Mouse (Mus musculus) kidney, embryonic 14.5 days (tissue): Measurements from ENCODE around the gene Gpld1. TPM values are rescaled to one million over a fixed set of nuclear protein-coding genes. Genes with fewer than 3 reads are reported as not detected.

Source experiments
- ATAC-seq: fragments of 200-750 bp; cut with Nextera tagmentation; 2 replicates; pipeline ENCODE4 v1.8.0; 2017; ENCODE audit warnings: moderate number of reproducible peaks, mild to moderate bottlenecking, moderate TSS enrichment, moderate library complexity; ENCODE audit not compliant: low FRiP score, low TSS enrichment
- H3K27ac ChIP-seq: fragments of 300-500 bp; sonication (generic); 2 replicates; pipeline ENCODE4 v1.5.1; 2014; ENCODE audit warnings: low read depth, mild to moderate bottlenecking, low read length, moderate library complexity, mixed read lengths
- H3K27me3 ChIP-seq: fragments of 300-500 bp; sonication (generic); 2 replicates; pipeline ENCODE4 v1.6.1; 2014; ENCODE audit warnings: mild to moderate bottlenecking, low read length; ENCODE audit not compliant: control insufficient read depth, insufficient read depth
- H3K36me3 ChIP-seq: fragments of 300-500 bp; sonication (generic); 2 replicates; pipeline ENCODE4 v1.6.1; 2014; ENCODE audit warnings: low read length, mixed read lengths; ENCODE audit not compliant: control insufficient read depth, insufficient read depth
- H3K4me1 ChIP-seq: fragments of 300-500 bp; sonication (generic); 2 replicates; pipeline ENCODE4 v1.6.1; 2014; ENCODE audit warnings: low read length, mixed read lengths; ENCODE audit not compliant: control insufficient read depth, insufficient read depth
- H3K4me2 ChIP-seq: fragments of 300-500 bp; sonication (generic); replicated peaks from 2 replicates; pipeline ENCODE4 v1.6.1; 2014; ENCODE audit warnings: low read depth, mild to moderate bottlenecking, low read length
- H3K4me3 ChIP-seq: fragments of 300-500 bp; sonication (generic); 2 replicates; pipeline ENCODE4 v1.5.1; 2014; ENCODE audit warnings: mild to moderate bottlenecking, low read length
- H3K9ac ChIP-seq: fragments of 300-500 bp; sonication (generic); 2 replicates; pipeline ENCODE4 v1.6.1; 2014; ENCODE audit warnings: low read depth, mild to moderate bottlenecking, low read length, moderate library complexity
- H3K9me3 ChIP-seq: fragments of 300-500 bp; sonication (generic); 2 replicates; pipeline ENCODE4 v1.6.1; 2016; ENCODE audit warnings: low read length; ENCODE audit not compliant: control insufficient read depth
- WGBS: fragments of 180-500 bp; shearing (Covaris S2); extraction: QIAGEN DNeasy Blood & Tissue Kit; methylation state at CpG from one replicate; pipeline ENCODE4 v1.1.7; 2014; 5-methylcytosine and 5-hydroxymethylcytosine counted together
- polyA plus RNA-seq: library from polyadenylated mRNA; unstranded; fragments of >200 nt; fragmentation: Nextera tagmentation; extraction: Ambion mirVana; gene quantifications from 2 replicates; pipeline ENCODE4 v1.2.1, GENCODE M21; 2014

Gpld1 gene
- polyA plus RNA-seq, 1 experiment from 2014 or later, result 0.74 TPM

DNA sequence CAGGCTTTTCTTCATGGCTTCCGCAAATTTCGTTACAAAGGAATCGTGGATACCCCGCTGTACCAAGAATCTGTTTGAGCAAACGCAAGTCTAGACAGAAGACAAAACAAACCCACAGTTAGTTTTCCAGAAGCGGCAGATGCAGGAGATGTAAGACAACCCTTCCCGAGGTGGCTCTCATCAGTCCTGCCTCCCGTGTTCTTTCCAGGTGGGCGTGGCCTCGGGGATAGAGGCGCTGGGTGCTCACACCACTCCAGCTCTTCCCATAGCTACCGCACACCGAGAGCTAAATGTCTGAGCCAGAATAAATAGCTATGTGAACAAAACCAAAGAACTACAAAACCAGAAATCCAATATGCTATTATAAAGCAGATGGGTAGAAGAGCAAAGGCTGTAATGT, 27.1 kb upstream of the Gpld1 start:
- no peaks in the 10 kb centered on the region for H3K9me3 ChIP-seq
- no peak overlapping the region for H3K9ac ChIP-seq
- ATAC-seq, result no peak
- no peak overlapping the region for H3K4me2 ChIP-seq
- no peak overlapping the region for H3K4me3 ChIP-seq
- H3K27ac ChIP-seq, result no peak overlapping the region
- no peaks in the 10 kb centered on the region for H3K4me1 ChIP-seq
- no peaks in the 10 kb centered on the region for H3K27me3 ChIP-seq
- WGBS, result 76% methylated on average over 13 of the region's 13 CpGs
- H3K36me3 ChIP-seq, result peaks cover 27% of the 10 kb centered on the region; the same call in 1 of the 2 replicates

DNA sequence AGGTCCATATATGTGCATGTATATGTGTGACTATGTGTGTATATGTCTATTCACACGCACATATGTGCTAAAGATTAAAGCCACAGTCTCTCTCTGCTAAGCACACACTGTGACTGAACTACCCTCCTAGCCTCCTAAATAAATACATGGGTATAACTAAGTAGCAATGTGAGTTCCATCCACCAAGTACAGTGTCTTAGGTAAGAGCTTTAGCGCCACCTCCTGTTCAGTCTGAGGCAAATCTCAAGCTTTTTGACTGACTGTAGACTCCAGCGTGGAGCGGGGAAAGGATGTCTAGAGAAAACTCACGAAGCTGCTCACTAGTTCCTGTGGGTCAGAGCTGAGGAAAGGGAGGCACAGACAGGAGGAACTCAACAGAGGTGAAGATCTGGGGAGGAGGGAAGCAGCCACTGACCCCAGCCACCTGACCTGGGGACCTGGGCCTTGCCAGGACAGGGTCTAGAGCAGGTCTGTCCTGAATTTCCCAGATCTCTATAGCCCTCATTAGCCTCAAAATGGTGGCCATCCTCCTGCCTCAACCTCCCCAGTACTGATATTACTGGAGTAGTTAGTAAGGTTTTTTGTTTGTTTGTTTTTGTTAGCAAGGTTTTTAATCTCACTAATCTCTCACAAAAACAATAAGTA, 22.5 kb upstream of the Gpld1 start:
- Histone ChIP-seq H3K4me2 (no peak overlapping the region), H3K9me3 (no peaks in the 10 kb centered on the region), H3K9ac (no peak overlapping the region), H3K27me3 (no peaks in the 10 kb centered on the region), H3K4me1 (no peaks in the 10 kb centered on the region), H3K27ac (no peak overlapping the region), H3K4me3 (no peak overlapping the region), H3K36me3 (peaks cover 34% of the 10 kb centered on the region)
- ATAC-seq, result peak; percentile 81
- 30% methylated on average over 5 of the region's 5 CpGs for WGBS

DNA sequence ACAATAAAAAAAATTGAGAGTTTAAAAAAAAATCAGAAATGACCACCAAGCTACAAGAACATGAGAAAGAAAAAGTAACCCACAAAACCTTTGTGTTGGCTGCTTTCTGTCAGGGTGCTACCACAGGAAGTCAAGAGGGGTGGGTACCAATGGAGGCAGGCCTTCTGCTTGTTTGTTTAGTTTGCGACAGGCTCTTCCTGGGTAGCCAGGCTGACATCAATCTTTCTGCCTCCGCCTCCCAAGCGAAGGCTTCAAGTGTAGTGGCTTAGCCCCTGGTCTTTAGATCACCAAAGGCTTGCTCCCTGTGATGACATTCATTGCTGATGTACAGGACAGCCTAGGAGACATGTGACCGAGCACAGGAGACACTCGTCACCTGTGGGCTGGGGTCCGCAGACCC, 21.7 kb upstream of the Gpld1 start:
- Histone ChIP-seq H3K4me3 (no peak overlapping the region), H3K9ac (no peak overlapping the region), H3K36me3 (peaks cover 38% of the 10 kb centered on the region), H3K9me3 (no peaks in the 10 kb centered on the region), H3K4me2 (no peak overlapping the region), H3K27me3 (no peaks in the 10 kb centered on the region), H3K4me1 (no peaks in the 10 kb centered on the region), H3K27ac (no peak overlapping the region)
- ATAC-seq, result no peak
- 60% methylated on average over 6 of the region's 6 CpGs for WGBS

GRCm38 (mm10) chr13:24923991-24924390, 19.0 kb upstream of the Gpld1 start:
- Histone ChIP-seq H3K27ac (no peak overlapping the region), H3K9ac (no peak overlapping the region), H3K9me3 (no peaks in the 10 kb centered on the region), H3K36me3 (peaks cover 25% of the 10 kb centered on the region), H3K4me2 (no peak overlapping the region), H3K4me1 (no peaks in the 10 kb centered on the region), H3K4me3 (no peak overlapping the region), H3K27me3 (no peaks in the 10 kb centered on the region)
- ATAC-seq, result no peak
- WGBS, result 88% methylated on average over 5 of the region's 5 CpGs

GRCm38 (mm10) chr13:24930591-24930990, 12.4 kb upstream of the Gpld1 start:
- Histone ChIP-seq H3K27ac (no peak overlapping the region), H3K4me2 (no peak overlapping the region), H3K4me1 (no peaks in the 10 kb centered on the region), H3K4me3 (no peak overlapping the region), H3K9ac (no peak overlapping the region), H3K9me3 (no peaks in the 10 kb centered on the region), H3K27me3 (no peaks in the 10 kb centered on the region), H3K36me3 (peaks cover 3% of the 10 kb centered on the region; the same call in 1 of the 2 replicates)
- ATAC-seq, result no peak

- H3K4me1 ChIP-seq, result 0 out of 2 replicates have a peak, but pooled peaks cover 8% of the 10 kb centered on the region
- WGBS, result 94% methylated on average over 7 of the region's 7 CpGs
- no peak overlapping the region for H3K9ac ChIP-seq
- H3K27ac ChIP-seq, result no peak overlapping the region
- no peaks in the 10 kb centered on the region for H3K9me3 ChIP-seq
- no peaks in the 10 kb centered on the region for H3K36me3 ChIP-seq
- no peak for ATAC-seq
- H3K4me2 ChIP-seq, result no peak overlapping the region
- no peak overlapping the region for H3K4me3 ChIP-seq
- no peaks in the 10 kb centered on the region for H3K27me3 ChIP-seq
Measured at GRCm38 (mm10) chr13:24933199-24933598, 9.8 kb upstream of the Gpld1 start.

- peak; percentile 18 for ATAC-seq
- no peaks in the 10 kb centered on the region for H3K27me3 ChIP-seq
- 29% methylated on average over 5 of the region's 5 CpGs for WGBS
- H3K9me3 ChIP-seq, result no peaks in the 10 kb centered on the region
- peak overlapping the region; percentile 89 for H3K4me3 ChIP-seq
- peak overlapping the region; percentile 91 for H3K4me2 ChIP-seq
- 0 out of 2 replicates have a peak, but pooled peaks cover 8% of the 10 kb centered on the region for H3K4me1 ChIP-seq
- peak overlapping the region; percentile 93; the same call in 1 of the 2 replicates for H3K9ac ChIP-seq
- H3K36me3 ChIP-seq, result no peaks in the 10 kb centered on the region
- H3K27ac ChIP-seq, result no peak overlapping the region
Measured at GRCm38 (mm10) chr13:24936772-24937107, 6.2 kb upstream of the Gpld1 start.

DNA sequence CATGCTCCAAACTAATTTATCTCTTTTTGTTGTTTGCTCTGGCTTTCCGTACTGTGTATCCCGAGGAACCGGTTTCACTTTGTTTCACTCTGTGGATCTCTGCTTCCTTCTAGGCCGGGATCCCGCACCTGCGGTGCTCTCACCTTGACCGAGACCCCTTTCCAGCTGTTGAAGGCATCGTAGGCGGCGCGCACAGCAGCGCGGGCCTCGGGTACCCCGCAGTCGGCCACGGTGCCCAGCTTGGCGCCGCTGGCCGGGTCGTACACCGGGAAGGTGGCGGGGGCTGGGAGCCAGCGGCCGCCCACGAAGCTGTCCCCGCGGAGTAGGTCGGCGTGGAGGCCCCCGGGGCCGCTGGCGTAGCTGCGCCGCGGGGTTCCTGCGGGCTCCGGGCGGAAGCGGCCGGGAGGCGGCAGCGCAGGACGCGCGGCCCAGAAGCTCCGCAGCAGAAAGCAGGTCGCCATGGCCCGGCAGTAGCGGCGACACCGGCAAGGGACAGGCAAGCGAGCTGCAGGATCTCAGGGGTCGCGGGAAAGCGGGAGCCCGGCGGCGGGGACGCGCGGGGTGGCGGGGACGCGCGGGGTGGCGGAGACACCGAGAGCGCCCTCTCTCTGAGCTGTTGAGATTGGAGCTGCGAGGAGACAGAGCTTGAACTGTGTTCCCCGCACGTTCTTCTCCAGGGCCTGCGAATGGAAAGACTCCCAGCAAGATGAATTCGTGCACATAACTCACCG, 5.7 kb upstream of the Gpld1 start, which contains the start of gene Aldh5a1:
Gene Aldh5a1 (minus strand): TSS at position 554 of the 731 bp plus-strand sequence.
- peak within 1 kb of the TSS; percentile 77 for H3K27ac ChIP-seq
- peak within 1 kb of the TSS; percentile 89 for H3K4me3 ChIP-seq
- no peaks in the 10 kb centered on the region for H3K9me3 ChIP-seq
- peak; percentile 82 for ATAC-seq
- H3K36me3 ChIP-seq, result no peaks in the 10 kb centered on the region
- no peaks in the 10 kb centered on the region for H3K27me3 ChIP-seq
- H3K4me1 ChIP-seq, result 0 out of 2 replicates have a peak, but pooled peaks cover 8% of the 10 kb centered on the region
- H3K4me2 ChIP-seq, result peak within 1 kb of the TSS; percentile 91
- H3K9ac ChIP-seq, result peak within 1 kb of the TSS; percentile 93
- WGBS, result under 1% methylated on average over 59 of the region's 75 CpGs

- 18% methylated on average over 12 of the region's 12 CpGs for WGBS
- Histone ChIP-seq H3K4me2 (peak overlapping the region; percentile 91), H3K27ac (no peak overlapping the region), H3K9ac (peak overlapping the region; percentile 93), H3K4me3 (peak overlapping the region; percentile 89), H3K4me1 (0 out of 2 replicates have a peak, but pooled peaks cover 8% of the 10 kb centered on the region), H3K27me3 (no peaks in the 10 kb centered on the region), H3K9me3 (no peaks in the 10 kb centered on the region), H3K36me3 (no peaks in the 10 kb centered on the region)
- peak; percentile 44 for ATAC-seq
Measured at GRCm38 (mm10) chr13:24937839-24938166, 5.1 kb upstream of the Gpld1 start.
